Mouse (Mus musculus) testis, adult 2 months (tissue): Measurements from ENCODE around the gene Ppp1r1b.

ENCODE experiments used
- CTCF ChIP-seq: fragments of 200-500 bp; IDR thresholded peaks from 2 replicates; pipeline ENCODE4 v1.5.1; 2012; ENCODE audit warnings: low read depth, mild to moderate bottlenecking, inconsistent platforms, low read length, moderate library complexity; ENCODE audit not compliant: control insufficient read depth, insufficient read depth, insufficient replicate concordance
- POLR2A ChIP-seq: fragments of 200-500 bp; IDR thresholded peaks from 2 replicates; pipeline ENCODE4 v1.6.1; 2012; ENCODE audit warnings: low read depth, mild to moderate bottlenecking, inconsistent platforms, low read length, moderate library complexity; ENCODE audit not compliant: control insufficient read depth

- no peak for TF ChIP-seq POLR2A
- TF ChIP-seq CTCF: no peak
These were observed 36.8 kb downstream of the Ppp1r1b start for GRCm38 (mm10) chr11:98384721-98385637.
